Comparison of ENCODE assay signal across 10 mouse cellular contexts in genomic region chr17:11779547-11779946, GRCm38 (mm10).
"Had no signal": no experiment of that assay in that cellular context is flagged by ENCODE, and none has a peak within 500 bp of the region (broad histone marks: within the 10 kb centered on the region; RNA-seq: fewer than 3 reads in every experiment).

No protein-coding gene starts in this region.

- DNase-seq: kidney, adult 2 months; kidney, postnatal 25 days; layer of hippocampus, adult 9-11 months; liver, embryonic 13.5 days; lung, adult 2 months; lung, postnatal 14 days; lung, postnatal 4 days; thymus, adult 2 months; thymus, postnatal 14 days; thymus, postnatal 4 days had no signal
